Mouse (Mus musculus): ENCODE data around the gene Atp4a.

The Atp4a gene

GRCm38 (mm10) chr7:30711942-30712341 lies at the start of gene Atp4a:
TSS of gene Atp4a (plus strand) at chr7:30712209.
- DNase-seq: no peak

GRCm38 (mm10) chr7:30664529-30665200 lies 47.3 kb upstream of the Atp4a start, which contains the start of gene Haus5:
TSS of gene Haus5 (minus strand) at chr7:30664994.
- DNase-seq: peak; percentile 88

DNA sequence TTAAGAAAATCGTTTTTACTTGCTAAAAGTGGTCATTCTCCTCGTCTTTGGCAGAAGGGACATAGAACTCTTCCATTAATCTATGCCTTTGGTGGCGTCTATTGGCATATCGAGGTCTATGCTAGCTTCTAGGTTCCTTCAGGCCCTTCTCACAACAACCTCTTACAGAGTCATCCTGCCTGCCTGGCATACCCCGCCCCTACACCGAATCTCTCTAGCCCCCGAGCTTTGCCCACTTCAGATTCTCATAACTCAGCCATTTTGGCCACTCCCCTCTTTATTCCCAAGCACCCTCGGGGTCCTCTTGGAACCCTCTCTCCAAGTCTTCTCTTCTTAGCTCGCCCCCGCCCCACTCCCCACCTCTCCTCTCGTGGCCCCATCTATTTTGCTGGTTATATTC lies 46.7 kb upstream of the Atp4a start:
- DNase-seq: no peak

DNA sequence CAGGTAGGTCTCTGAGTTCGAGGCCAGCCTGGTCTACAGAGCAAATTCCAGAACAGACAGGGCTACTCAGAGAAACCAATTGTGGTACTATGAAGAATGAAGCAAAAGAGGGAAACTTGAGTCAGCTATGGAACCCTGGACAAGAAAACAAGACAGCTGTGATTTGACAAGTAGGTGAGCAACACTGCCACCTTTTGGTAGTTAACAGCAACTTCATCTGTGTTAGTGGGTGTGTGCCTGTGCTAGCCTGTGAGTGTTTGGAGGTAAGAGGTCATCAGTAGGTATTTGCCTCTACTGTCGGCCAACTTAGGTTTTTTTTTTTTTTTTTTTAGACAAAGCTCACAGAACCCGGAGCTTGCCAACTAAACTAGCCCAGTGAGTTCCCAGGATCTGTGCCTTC lies 42.8 kb upstream of the Atp4a start:
- no peak for DNase-seq

GRCm38 (mm10) chr7:30671480-30671879 lies 40.5 kb upstream of the Atp4a start, which contains the start of gene Pmis2:
TSS of gene Pmis2 (minus strand) at chr7:30671605.
- no peak for DNase-seq

DNA sequence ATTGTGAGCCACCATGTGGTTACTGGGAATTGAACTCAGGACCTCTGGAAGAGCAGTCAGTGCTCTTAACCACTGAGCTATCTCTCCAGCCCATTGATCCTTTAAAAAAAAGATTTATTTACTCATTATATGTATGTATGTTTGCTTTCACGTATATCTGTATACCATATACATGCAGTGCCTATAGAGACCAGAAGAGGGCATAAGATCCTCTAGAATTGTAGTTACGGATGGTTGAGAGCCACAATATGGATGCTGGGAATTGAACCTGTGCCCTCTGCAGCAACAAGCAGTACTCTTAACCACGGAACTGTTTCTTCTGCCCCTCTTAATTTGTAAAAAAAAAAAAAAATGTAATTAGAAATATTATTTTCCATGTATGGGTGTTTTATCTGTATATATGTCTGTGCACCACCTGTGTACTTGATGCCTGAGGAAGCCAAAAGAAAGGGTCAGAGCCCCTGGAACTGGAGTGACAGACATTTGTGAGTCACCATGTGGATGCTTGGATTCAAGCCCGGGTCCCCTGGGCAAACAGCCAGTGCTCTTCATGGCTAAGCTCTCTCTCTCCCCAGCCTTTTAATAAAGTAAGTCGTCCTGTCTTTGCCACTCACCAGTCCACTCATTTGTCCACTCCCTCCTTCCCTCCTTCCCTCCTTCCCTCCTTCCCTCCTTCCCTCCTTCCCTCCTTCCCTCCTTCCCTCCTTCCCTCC lies 33.6 kb upstream of the Atp4a start:
- no peak for DNase-seq

DNA sequence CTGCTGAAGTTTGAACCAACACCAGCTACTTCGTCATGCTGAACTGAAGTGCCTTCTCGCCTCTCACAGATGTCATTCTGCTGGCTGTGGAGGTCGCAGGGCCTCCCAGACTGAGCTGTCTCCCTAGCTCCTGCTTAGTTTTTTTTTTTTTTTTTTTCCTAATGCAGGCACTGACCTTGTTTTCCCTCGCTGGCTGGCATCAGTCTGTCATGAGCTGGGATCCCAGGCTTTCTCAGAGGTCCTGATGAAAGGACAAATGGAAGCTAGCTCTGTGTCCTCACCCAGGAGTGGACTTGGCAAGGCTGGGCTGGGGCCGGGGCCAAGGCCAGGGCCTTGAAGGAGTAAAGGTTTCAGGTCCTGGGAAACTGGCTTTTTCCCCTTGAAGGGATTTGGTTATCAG lies 30.1 kb upstream of the Atp4a start:
- DNase-seq: no peak

- DNase-seq: no peak
These were observed 28.6 kb upstream of the Atp4a start for GRCm38 (mm10) chr7:30683425-30683824.

- DNase-seq: peak; percentile 6
These were observed 23.7 kb upstream of the Atp4a start for GRCm38 (mm10) chr7:30688325-30688724.

GRCm38 (mm10) chr7:30698101-30698500 lies 13.9 kb upstream of the Atp4a start:
- DNase-seq: no peak

DNA sequence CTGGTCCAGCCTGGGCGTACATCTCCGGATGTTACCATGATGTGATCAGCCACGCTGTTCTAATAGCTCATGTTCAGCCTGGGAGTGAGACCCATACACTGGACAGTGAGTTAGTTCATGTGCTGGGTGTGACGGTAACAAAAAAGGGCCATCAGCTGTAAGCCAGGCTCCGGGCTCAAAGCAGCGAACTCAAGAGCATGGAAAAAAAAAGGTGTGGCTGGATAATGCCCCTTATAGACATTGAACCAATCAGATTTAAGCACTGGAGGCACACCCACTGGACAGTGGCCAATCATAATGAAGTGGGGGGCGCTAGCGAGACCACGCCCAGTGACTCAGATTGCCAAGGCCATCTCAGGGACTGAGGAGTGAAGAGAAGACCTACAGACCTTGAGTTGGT lies 13.4 kb upstream of the Atp4a start, which contains the start of gene 2200002J24Rik:
TSS of gene 2200002J24Rik (plus strand) at position 338 of the 400 bp plus-strand sequence.
- no peak for DNase-seq

DNA sequence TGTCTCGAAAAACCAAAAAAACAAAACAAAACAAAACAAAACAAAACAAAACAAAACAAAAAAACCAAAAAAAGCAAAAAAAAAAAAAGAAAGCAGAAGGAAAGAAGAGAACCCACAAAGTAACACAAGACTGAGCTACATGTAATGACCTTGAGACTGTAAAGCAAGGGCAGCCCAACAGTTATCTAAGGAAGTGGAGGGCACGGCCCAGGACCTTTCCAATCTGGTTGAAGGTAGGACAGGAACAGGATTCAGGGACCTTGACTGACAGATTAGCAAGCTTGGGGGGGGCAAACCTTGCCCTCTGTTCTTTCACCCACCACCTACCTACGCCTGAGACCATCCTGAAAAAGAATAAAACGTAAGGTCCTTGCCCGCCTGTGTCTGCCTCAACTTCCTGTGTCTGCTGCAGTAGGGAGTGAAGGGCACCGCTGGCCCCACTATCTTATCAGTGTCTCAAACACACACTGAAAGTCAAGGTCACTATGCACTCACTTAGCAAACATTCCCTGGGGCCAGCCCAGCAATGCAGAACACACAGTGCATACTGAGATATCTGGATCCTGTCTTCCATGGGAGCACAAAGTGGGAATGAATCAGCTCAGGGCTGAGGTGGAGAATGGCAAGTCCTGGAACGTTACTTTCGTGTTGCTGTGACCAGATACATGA lies 5.7 kb upstream of the Atp4a start:
- DNase-seq: no peak

- DNase-seq: no peak
These were observed 4.6 kb upstream of the Atp4a start for GRCm38 (mm10) chr7:30707441-30707840.

DNA sequence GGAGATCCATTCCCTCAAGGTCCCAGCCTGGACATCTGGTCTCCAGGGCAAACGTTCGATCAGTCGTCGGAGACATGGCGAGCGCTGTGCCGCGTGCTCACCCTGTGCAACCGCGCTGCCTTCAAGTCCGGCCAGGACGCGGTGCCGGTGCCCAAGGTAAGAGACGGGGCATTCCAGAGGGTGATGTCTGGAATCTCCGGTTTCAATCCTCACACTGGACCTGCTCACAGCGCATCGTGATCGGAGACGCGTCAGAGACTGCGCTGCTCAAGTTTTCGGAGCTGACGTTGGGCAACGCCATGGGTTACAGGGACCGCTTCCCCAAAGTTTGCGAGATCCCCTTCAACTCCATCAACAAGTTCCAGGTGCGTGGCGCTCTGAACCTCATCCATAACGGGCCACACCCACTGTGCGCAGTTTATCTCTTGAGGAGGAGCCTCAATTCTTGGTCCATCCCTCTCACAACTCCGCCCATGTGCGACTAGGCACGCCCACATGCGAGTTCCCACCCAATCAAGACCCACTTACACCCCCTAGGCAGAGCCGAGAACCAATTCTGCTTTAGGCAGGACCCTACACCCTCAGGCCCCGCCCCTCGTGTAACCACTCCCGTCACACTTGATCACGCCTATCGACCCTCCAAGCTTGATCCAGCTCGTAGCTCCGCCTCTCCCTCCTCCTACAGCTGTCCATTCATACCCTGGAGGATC lies 5.2 kb downstream of the Atp4a start:
- peak; percentile 48 for DNase-seq

DNA sequence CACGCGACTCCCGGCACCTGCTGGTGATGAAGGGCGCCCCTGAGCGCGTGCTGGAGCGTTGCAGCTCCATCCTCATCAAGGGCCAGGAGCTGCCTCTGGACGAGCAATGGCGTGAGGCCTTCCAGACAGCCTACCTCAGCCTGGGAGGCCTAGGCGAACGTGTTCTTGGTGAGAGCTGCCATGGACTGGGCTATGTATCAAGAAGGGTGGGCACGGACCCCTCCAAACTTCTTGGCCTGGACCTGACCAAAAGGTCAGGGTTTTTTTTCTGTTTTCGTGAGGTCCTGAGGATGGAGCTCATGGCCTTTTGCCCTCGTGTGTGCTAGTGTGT lies 5.7 kb downstream of the Atp4a start:
- DNase-seq: no peak

GRCm38 (mm10) chr7:30719669-30720068 lies 7.7 kb downstream of the Atp4a start:
- DNase-seq: no peak

DNA sequence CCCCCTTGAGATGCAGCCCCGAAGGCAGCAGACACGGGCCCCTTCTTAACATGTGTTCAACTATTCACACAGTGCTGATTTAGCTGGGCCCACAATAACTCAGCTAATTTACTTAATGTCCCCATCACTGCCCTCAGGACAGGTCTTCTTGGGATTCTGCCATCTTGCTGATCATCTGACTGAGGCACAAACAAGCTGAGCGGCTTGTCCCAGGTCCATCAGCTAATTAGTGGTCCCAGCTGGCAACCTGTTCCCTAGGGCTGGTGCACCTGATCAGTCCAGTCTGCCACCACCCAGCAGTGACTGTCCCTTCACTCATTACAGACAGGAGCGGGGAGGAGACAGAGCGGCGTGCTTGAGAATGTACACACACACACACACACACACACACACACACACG lies 9.3 kb downstream of the Atp4a start:
- DNase-seq: no peak

- DNase-seq: no peak
These were observed 11.4 kb downstream of the Atp4a start for GRCm38 (mm10) chr7:30723274-30723953.

DNA sequence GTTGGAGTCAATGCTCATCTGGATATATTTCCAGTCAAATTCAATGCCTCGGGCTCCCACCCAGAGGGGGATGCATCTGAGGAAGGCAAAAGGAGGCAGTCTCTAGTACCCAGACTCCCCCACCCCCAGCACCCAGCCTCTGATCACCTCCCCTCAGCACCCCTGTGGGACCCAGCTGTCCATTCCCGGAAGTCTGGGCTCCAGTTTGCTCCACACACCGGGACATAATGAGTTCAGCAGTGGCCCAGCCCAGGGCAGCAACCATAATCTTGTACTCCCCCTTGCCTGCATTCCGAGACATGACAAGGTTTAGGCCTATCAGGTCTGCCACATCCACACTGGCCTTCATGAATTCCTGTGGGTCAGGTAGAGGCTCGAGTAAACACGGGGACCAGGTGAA lies 16.2 kb downstream of the Atp4a start:
- no peak for DNase-seq

DNA sequence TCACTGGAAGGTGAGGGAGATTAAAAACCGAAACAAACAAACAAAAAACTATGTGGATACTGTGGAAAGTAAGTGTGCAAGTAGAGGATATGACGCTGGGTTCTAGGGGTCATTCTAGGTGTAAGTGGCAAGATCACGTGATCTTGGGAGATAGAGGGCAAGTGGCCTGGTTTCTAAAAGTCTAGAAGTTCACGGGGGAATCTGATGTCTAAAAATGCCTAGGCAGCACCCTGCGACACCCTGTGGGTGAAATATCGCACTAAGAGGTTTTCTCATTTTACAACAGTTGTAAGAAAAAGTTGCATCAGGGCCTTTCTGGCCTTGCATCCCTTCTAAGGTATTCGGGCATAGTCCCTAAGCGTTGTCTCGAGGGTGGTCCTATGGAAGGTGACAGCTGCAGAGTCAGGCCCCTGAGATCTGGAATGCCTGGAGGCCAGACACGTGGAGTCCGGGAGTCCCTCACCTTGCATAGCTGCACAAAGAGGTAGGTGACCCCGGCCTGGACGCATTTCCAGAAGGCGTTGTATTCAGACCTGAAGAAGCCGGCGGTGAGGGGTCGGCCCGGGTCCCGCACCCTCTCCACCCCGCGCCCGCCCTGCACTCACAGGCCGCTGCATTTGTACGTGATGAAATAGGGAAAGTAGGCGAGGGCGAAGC lies 16.9 kb downstream of the Atp4a start:
- no peak for DNase-seq

GRCm38 (mm10) chr7:30729396-30730063 lies 17.5 kb downstream of the Atp4a start, which contains the start of gene Tmem147:
TSS of gene Tmem147 (minus strand) at chr7:30729540.
- peak; percentile 97 for DNase-seq

Measured in right cerebral cortex, postnatal 25 days (tissue).